Mouse (Mus musculus) intestine, postnatal 0 days (tissue): ENCODE measurements around the gene Zhx3. TPM values are rescaled to one million over a fixed set of nuclear protein-coding genes. Genes with fewer than 3 reads are reported as not detected.

Experiments
- ATAC-seq: fragments of 200-750 bp; cut with Nextera tagmentation; 2 replicates; pipeline ENCODE4 v1.8.0; 2017; ENCODE audit warnings: mild to moderate bottlenecking, moderate TSS enrichment, moderate library complexity
- H3K27ac ChIP-seq: fragments of 300-500 bp; sonication (generic); 2 replicates; pipeline ENCODE4 v1.5.1; 2014; ENCODE audit warnings: mild to moderate bottlenecking, low read depth, low read length, moderate library complexity
- H3K27me3 ChIP-seq: fragments of 300-500 bp; sonication (generic); replicated peaks from 2 replicates; pipeline ENCODE4 v1.6.1; 2014; ENCODE audit warnings: low read length, mixed read lengths; ENCODE audit not compliant: control insufficient read depth, insufficient read depth
- H3K36me3 ChIP-seq: fragments of 300-500 bp; sonication (generic); 2 replicates; pipeline ENCODE4 v1.6.1; 2014; ENCODE audit warnings: mild to moderate bottlenecking, moderate library complexity; ENCODE audit not compliant: control insufficient read depth, insufficient read depth
- H3K4me1 ChIP-seq: fragments of 300-500 bp; sonication (generic); replicated peaks from 2 replicates; pipeline ENCODE4 v1.6.1; 2014; ENCODE audit warnings: antibody characterized with exemption, low read length, mixed read lengths; ENCODE audit not compliant: control insufficient read depth, insufficient read depth
- H3K4me2 ChIP-seq: fragments of 300-500 bp; sonication (generic); replicated peaks from 2 replicates; pipeline ENCODE4 v1.6.1; 2014; ENCODE audit warnings: low read depth, mild to moderate bottlenecking, moderate library complexity
- H3K4me3 ChIP-seq: fragments of 300-500 bp; sonication (generic); 2 replicates; pipeline ENCODE4 v1.5.1; 2014; ENCODE audit warnings: low read depth, low read length
- H3K9ac ChIP-seq: fragments of 300-500 bp; sonication (generic); 2 replicates; pipeline ENCODE4 v1.6.1; 2014; ENCODE audit warnings: mild to moderate bottlenecking, low read depth, low read length
- H3K9me3 ChIP-seq: fragments of 300-500 bp; sonication (generic); 2 replicates; pipeline ENCODE4 v1.6.1; 2016; ENCODE audit warnings: mixed run types; ENCODE audit not compliant: control insufficient read depth
- CTCF ChIP-seq: sonication (generic); IDR thresholded peaks from 2 replicates; pipeline ENCODE4 v1.5.1; 2016; ENCODE audit warnings: low read depth, mild to moderate bottlenecking, control low read depth, antibody characterized with exemption, moderate library complexity
- WGBS: fragments of 180-500 bp; shearing (Covaris S2); extraction: QIAGEN DNeasy Blood & Tissue Kit; methylation state at CpG from one replicate; pipeline ENCODE4 v1.1.7; 2014; 5-methylcytosine and 5-hydroxymethylcytosine counted together
- polyA plus RNA-seq: library from polyadenylated mRNA; unstranded; fragments of >200 nt; fragmentation: Nextera tagmentation; extraction: Ambion mirVana; gene quantifications from 2 replicates; pipeline ENCODE4 v1.2.1, GENCODE M21; 2015

Zhx3 gene
- polyA plus RNA-seq, 1 experiment from 2014 or later = 3.5 TPM

DNA sequence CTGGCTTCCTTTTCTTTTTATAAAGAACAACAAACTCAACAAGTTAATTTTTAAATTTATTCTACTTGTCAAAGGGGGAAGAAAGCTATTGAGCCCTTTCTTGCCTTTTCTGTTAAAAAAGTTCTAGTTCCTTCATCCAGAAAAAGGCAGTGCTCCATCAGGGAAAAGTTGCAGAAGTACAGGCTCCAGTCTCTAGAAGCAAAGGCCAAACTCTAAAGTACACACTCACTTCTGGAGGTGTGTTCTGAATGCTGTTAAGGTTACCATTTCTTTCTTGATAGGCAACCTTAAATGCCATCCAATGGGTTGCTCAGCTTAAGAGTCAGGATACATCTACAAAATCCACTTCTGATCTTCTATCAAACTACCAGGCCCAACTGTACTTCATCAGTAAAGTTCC lies 83.1 kb downstream of the Zhx3 start:
- Histone ChIP-seq H3K9me3 (no peaks in the 10 kb centered on the region), H3K36me3 (no peaks in the 10 kb centered on the region), H3K4me2 (no peak overlapping the region), H3K4me1 (no peaks in the 10 kb centered on the region), H3K27me3 (no peaks in the 10 kb centered on the region), H3K9ac (no peak overlapping the region), H3K27ac (no peak overlapping the region), H3K4me3 (no peak overlapping the region)
- no peak for TF ChIP-seq CTCF
- ATAC-seq = no peak

DNA sequence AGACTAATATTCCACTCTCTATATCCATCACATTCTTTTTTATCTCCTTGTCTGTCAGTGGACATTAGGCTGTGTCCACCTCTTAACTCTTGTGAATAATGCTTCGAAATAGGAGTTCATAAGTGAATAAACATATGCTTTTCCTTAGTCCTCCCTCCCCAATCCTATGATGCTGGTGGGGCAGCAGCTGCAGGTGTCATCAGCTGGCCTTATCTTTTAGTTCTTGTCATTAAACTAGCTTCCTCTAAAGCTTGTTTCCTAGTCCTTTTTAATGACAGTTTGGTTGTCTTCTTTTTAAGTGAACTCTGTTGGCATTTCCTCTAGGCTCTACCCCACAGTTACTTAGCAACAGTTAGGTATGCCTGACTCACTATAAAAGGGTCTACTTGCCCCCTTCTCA lies 83.8 kb downstream of the Zhx3 start:
- no peak for ATAC-seq
- no peak overlapping the region for H3K27ac ChIP-seq
- no peak overlapping the region for H3K4me3 ChIP-seq
- H3K4me1 ChIP-seq = no peaks in the 10 kb centered on the region
- H3K9ac ChIP-seq = no peak overlapping the region
- no peak for TF ChIP-seq CTCF
- H3K36me3 ChIP-seq = no peaks in the 10 kb centered on the region
- no peaks in the 10 kb centered on the region for H3K9me3 ChIP-seq
- H3K4me2 ChIP-seq = no peak overlapping the region
- WGBS = 93% methylated on average over 1 of the region's 1 CpGs
- H3K27me3 ChIP-seq = no peaks in the 10 kb centered on the region

DNA sequence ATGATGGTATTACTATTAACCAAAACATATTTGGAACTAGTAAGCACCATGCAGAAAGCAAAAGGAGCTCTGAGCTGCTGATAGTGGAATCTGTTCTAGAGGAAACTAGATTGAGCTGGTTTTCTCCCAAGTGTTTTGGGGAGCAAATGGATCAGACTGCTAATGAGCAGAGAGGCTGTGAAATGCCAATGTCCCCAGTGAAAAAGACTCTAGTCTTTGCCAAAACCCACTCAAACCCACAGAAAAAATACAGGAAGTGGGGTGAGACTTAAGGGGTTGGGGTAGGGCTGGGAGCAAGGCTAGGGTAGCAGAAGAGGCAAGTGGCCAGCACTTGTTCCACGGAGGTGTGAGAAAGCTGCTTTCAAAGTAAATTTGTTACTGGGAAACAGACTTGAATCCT lies 86.5 kb downstream of the Zhx3 start:
- Histone ChIP-seq H3K36me3 (0 out of 2 replicates have a peak, but pooled peaks cover 5% of the 10 kb centered on the region), H3K4me1 (no peaks in the 10 kb centered on the region), H3K9ac (no peak overlapping the region), H3K27me3 (no peaks in the 10 kb centered on the region), H3K4me2 (no peak overlapping the region), H3K9me3 (no peaks in the 10 kb centered on the region), H3K27ac (no peak overlapping the region), H3K4me3 (no peak overlapping the region)
- ATAC-seq = no peak
- no peak for TF ChIP-seq CTCF
- WGBS = 74% methylated on average over 1 of the region's 1 CpGs

DNA sequence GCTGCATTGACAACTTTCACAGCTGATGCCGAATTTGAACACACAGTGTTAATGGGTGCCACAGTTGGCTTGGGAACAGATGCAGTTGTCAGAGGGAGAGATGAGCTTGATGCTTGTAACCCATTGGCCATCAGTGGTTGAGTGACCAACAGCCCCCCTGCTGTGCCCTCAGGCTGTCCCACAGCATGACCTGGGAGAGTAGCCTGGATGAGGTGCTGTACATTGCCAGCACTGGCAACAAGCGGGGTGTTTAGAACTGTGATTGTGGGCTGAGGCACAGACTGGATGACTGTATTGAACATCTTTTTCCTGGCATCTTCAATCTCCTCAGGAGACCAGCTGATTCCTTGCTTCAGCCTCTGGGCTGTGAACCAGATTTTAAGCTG lies 92.0 kb downstream of the Zhx3 start:
- Histone ChIP-seq H3K27me3 (no peaks in the 10 kb centered on the region), H3K36me3 (peaks cover 18% of the 10 kb centered on the region), H3K9ac (no peak overlapping the region), H3K4me2 (no peak overlapping the region), H3K4me3 (no peak overlapping the region), H3K27ac (no peak overlapping the region), H3K4me1 (no peaks in the 10 kb centered on the region), H3K9me3 (no peaks in the 10 kb centered on the region)
- 96% methylated on average over 2 of the region's 2 CpGs for WGBS
- no peak for ATAC-seq
- no peak for TF ChIP-seq CTCF

DNA sequence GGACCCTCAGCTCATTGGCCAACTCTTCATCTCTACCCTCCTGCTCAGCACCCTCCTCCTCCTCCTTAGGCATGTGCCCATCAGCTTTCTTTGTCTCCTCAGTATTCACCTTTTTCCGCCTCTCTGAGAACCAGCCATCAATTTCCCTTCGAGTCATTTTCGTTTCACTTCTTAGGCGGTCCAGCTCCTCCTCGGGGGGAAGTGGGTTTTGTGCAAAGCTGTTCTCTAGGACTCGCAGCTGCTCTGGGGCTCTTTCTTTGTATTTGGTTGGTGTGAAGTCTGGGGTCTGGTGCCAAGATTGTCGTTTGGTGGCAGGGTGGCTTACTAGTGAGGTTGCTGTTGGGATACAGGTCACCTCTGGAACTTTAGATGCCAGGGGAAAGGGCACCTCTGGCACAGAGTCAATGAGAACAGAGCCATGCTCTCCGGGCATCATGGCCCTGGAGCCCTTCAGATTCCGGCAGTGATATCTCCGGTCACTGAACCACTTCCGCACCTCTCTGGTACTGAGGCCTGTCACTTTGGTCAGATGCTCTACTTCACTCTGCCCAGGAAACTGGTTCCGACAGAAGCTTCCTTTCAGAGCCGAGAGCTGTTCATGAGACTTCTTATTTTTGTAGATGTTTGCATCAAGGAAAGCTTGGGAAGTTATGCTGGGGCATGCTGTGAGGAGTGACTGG lies 92.5 kb downstream of the Zhx3 start:
- ATAC-seq = no peak

DNA sequence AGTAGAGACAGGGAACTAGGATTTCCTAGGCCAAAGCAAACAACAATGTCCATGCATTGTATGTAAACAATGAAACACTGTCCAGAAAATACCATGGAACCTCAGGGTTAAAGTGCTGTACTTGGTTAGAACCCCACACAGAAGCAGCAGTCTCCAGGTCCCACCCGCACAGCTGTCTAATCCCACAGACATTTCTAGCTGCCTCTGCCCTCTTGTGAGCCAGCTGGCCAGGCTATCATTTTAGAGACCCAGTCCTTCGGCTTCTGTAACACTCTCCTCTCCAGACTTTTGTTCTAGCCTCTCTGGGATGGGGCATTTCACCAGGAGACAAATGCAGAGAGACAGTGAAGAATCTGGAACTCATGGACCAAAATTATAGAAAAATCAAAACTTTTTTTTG lies 94.8 kb downstream of the Zhx3 start:
- ATAC-seq = no peak
- no peak overlapping the region for H3K27ac ChIP-seq
- no peak for TF ChIP-seq CTCF
- 85% methylated on average over 2 of the region's 2 CpGs for WGBS
- H3K4me3 ChIP-seq = no peak overlapping the region
- H3K36me3 ChIP-seq = peaks cover 18% of the 10 kb centered on the region
- no peak overlapping the region for H3K4me2 ChIP-seq
- H3K9ac ChIP-seq = no peak overlapping the region
- H3K27me3 ChIP-seq = no peaks in the 10 kb centered on the region
- no peaks in the 10 kb centered on the region for H3K9me3 ChIP-seq
- no peaks in the 10 kb centered on the region for H3K4me1 ChIP-seq

More for the DNA sequence above, 92.5 kb downstream of the Zhx3 start:
- Histone ChIP-seq H3K27me3 (no peaks in the 10 kb centered on the region), H3K4me2 (no peak overlapping the region), H3K4me3 (no peak overlapping the region), H3K9me3 (no peaks in the 10 kb centered on the region), H3K36me3 (peaks cover 18% of the 10 kb centered on the region), H3K9ac (no peak overlapping the region), H3K27ac (no peak overlapping the region), H3K4me1 (no peaks in the 10 kb centered on the region)
- no peak for TF ChIP-seq CTCF
- 92% methylated on average over 13 of the region's 13 CpGs for WGBS
